Mouse (Mus musculus) small intestine, adult 2 months (tissue): ENCODE measurements around the gene Vmn1r197.

ENCODE experiments used
- CTCF ChIP-seq: fragments of 200-500 bp; IDR thresholded peaks from 2 replicates; pipeline ENCODE4 v1.5.1; 2012; ENCODE audit warnings: low read depth, mild to moderate bottlenecking, control low read depth, inconsistent platforms, low read length, moderate library complexity, mixed read lengths; ENCODE audit not compliant: insufficient replicate concordance, insufficient read length; ENCODE audit errors: extremely low read depth
- POLR2A ChIP-seq: fragments of 200-500 bp; IDR thresholded peaks from 2 replicates; pipeline ENCODE4 v1.6.1; 2012; ENCODE audit warnings: low read depth, mild to moderate bottlenecking, control low read depth, inconsistent platforms, low read length, moderate library complexity

DNA sequence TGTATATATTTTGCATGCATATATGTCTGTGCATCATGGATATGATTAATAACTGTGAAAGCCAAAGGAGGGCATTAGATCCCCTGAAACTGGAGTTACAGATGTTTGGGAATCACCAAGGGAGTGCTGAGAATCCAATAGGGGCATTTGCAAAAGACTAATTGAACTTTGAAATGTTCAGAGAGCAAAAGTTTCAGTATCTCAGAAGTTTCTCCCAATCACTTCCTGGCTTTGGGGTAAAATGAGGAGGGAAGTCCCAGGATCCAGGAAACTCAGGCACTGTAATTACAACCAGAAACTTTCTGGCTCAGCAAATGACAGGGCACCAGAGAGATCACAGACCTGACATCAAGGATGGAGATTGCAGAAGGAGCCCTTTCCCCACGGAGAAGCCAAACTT lies 25.7 kb downstream of the Vmn1r197 start, which contains the start of gene Vmn1r198:
- TF ChIP-seq POLR2A (no peak), CTCF (no peak)
